Mouse (Mus musculus): ENCODE measurements around the gene Gm14147.
"Not testable (repeated sequence)": the region's sequence is repeated elsewhere in the genome, so short reads cannot be mapped to it uniquely, and the experiment has no call there.

Gene Gm14147

GRCm38 (mm10) chr2:151097945-151098344 is at the start of gene Gm14147:
TSS of gene Gm14147 (plus strand) at chr2:151098245.
- not testable (repeated sequence) for DNase-seq (ENCODE audit: low spot score in 2 of 2)

- DNase-seq (ENCODE audit: low spot score in 2 of 2): no peak
These were observed 41.4 kb upstream of the Gm14147 start for GRCm38 (mm10) chr2:151056637-151057036.

GRCm38 (mm10) chr2:151092250-151092649 is 5.8 kb upstream of the Gm14147 start, which contains the start of gene Gm14151:
TSS of gene Gm14151 (minus strand) at chr2:151092350.
- DNase-seq (ENCODE audit: low spot score in 2 of 2): not testable (repeated sequence)

All from spleen, postnatal 10 days (tissue).